In the genomic region with DNA sequence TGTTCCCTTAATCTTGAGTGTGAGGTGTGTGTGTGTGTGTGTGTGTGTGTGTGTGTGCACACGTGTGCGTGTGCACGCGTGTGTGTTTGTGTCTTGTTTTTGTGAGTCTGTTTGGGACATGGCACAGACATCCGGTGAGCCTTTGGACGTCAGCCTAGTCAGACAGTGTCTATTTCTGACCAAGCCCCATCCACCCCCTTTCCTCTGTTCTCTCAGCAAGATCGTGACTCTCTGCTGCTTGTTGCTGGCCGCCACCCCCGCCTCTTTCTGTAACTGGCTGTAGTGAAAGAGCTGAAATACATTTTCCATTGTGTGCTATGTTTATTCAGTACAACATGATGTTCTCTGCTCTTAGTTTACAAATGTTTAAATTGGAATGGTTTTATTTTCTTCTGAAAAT, we compare ENCODE assay signal across 10 mouse cellular contexts. TPM values are rescaled to one million over a fixed set of nuclear protein-coding genes. Genes with fewer than 3 reads are reported as not detected.
DNase-seq lines count a peak whose midpoint lies in the region; ATAC-seq lines count a peak whose summit lies in the region.
"Had no signal": no experiment of that assay in that cellular context is flagged by ENCODE, and none has a peak within 500 bp of the region (broad histone marks: within the 10 kb centered on the region; RNA-seq: fewer than 3 reads in every experiment).

No protein-coding gene starts in this region.

- peak; percentile 49; the same call in 1 of the 2 replicates for ATAC-seq in hindbrain, embryonic 11.5 days (ENCODE audit: low FRiP score)
- ATAC-seq in hindbrain, embryonic 16.5 days, result no peak

- no peaks in the 10 kb centered on the region for H3K27me3 ChIP-seq in hindbrain, embryonic 11.5 days (ENCODE audit: control insufficient read depth, insufficient read depth, low read length)
- H3K27me3 ChIP-seq in hindbrain, embryonic 16.5 days (replicated peaks; ENCODE audit: control insufficient read depth, insufficient read depth, low read length), result no peaks in the 10 kb centered on the region
- H3K27me3 ChIP-seq in limb, embryonic 10.5 days (ENCODE audit: low read depth, poor library complexity, severe bottlenecking), result peaks cover 23% of the 10 kb centered on the region

- H3K27ac ChIP-seq in hindbrain, embryonic 11.5 days (ENCODE audit: low read depth, low read length), result no peak overlapping the region
- H3K27ac ChIP-seq in hindbrain, embryonic 16.5 days (ENCODE audit: low read depth, low read length), result no peak overlapping the region
- no peak overlapping the region for H3K27ac ChIP-seq in limb, embryonic 10.5 days
- H3K27ac ChIP-seq: macrophage had no signal

- H3K4me3 ChIP-seq in hindbrain, embryonic 11.5 days (ENCODE audit: low read depth, low read length), result no peak overlapping the region
- H3K4me3 ChIP-seq in hindbrain, embryonic 16.5 days (ENCODE audit: low read length), result no peak overlapping the region
- H3K4me3 ChIP-seq in limb, embryonic 10.5 days, result no peak overlapping the region

- no peaks in the 10 kb centered on the region for H3K9me3 ChIP-seq in hindbrain, embryonic 11.5 days (ENCODE audit: control insufficient read depth, low read length)
- no peaks in the 10 kb centered on the region for H3K9me3 ChIP-seq in hindbrain, embryonic 16.5 days (ENCODE audit: control insufficient read depth, low read length)
- no peaks in the 10 kb centered on the region for H3K9me3 ChIP-seq in limb, embryonic 10.5 days (replicated peaks)

- peak; percentile 2 for DNase-seq in hindbrain, embryonic 11.5 days (ENCODE audit: low spot score)
- DNase-seq in adrenal gland, postnatal 36 days, result peak; percentile 3 to 12
- peak; percentile 9 to 32 for DNase-seq in frontal cortex, postnatal 10 days (ENCODE audit: low spot score in 2 of 2)
- peak; percentile 29 to 42 for DNase-seq in left cerebral cortex, postnatal 36 days (ENCODE audit: low spot score in 2 of 2)
- no peak for DNase-seq in limb, embryonic 10.5 days (ENCODE audit: low spot score)
- no peak for DNase-seq in thymus, postnatal 25 days
- DNase-seq in spleen, postnatal 4 days (ENCODE audit: low spot score in 2 of 2), result no peak

- 66% methylated on average over 9 of the region's 9 CpGs for WGBS in hindbrain, embryonic 11.5 days
- 50% methylated on average over 9 of the region's 9 CpGs for WGBS in hindbrain, embryonic 16.5 days
- 78% methylated on average over 9 of the region's 9 CpGs for WGBS in limb, embryonic 10.5 days

- no peak overlapping the region for H3K4me2 ChIP-seq in hindbrain, embryonic 11.5 days (replicated peaks; ENCODE audit: low read depth, low read length)
- no peak overlapping the region for H3K4me2 ChIP-seq in hindbrain, embryonic 16.5 days (ENCODE audit: low read length)

- intact Hi-C loops in left cerebral cortex, postnatal 36 days (cut with DNase I), result loop anchor here (2.0 kb wide), 1 partner anchor 807 kb away; no protein-coding TSS in a partner anchor

- H3K9ac ChIP-seq in hindbrain, embryonic 11.5 days (ENCODE audit: low read depth, low read length), result no peak overlapping the region
- H3K9ac ChIP-seq in hindbrain, embryonic 16.5 days (ENCODE audit: low read depth, low read length), result no peak overlapping the region

- no peaks in the 10 kb centered on the region for H3K4me1 ChIP-seq in hindbrain, embryonic 11.5 days (replicated peaks; ENCODE audit: control insufficient read depth, insufficient read depth, low read length)
- no peaks in the 10 kb centered on the region for H3K4me1 ChIP-seq in hindbrain, embryonic 16.5 days (ENCODE audit: control insufficient read depth, insufficient read depth, low read depth, low read length)
- no peaks in the 10 kb centered on the region for H3K4me1 ChIP-seq in limb, embryonic 10.5 days

- no peaks in the 10 kb centered on the region for H3K36me3 ChIP-seq in hindbrain, embryonic 11.5 days (ENCODE audit: control insufficient read depth, insufficient read depth, low read length)
- H3K36me3 ChIP-seq in hindbrain, embryonic 16.5 days (ENCODE audit: control insufficient read depth, insufficient read depth, low read length), result no peaks in the 10 kb centered on the region
- H3K36me3 ChIP-seq in limb, embryonic 10.5 days, result no peaks in the 10 kb centered on the region

RNA-seq across cellular contexts. Expression of gene Cnga2, which starts 20.6 kb away (rescaled TPM):
- not detected in 2 replicates for polyA plus RNA-seq in hindbrain, embryonic 11.5 days (2014; fragmentation: Nextera tagmentation; extraction: Ambion mirVana)
- 0.19 TPM in 2 replicates for polyA plus RNA-seq in hindbrain, embryonic 16.5 days (2015; fragmentation: Nextera tagmentation; extraction: Ambion mirVana)
- total RNA-seq in adrenal gland, postnatal 36 days (2021), result not detected
- total RNA-seq in left cerebral cortex, postnatal 36 days (2021), result 1 to 10 TPM in 1 of 2 experiments, not detected in 1; 1.4 TPM
- 0.04 and 0.10 TPM in 2 replicates for polyA plus RNA-seq in limb, embryonic 10.5 days (2016; fragmentation: Nextera tagmentation; extraction: Ambion mirVana)
- polyA plus RNA-seq: macrophage had no signal

RNA-seq across cellular contexts. Expression of gene Fate1, which starts 39.5 kb away (rescaled TPM):
- polyA plus RNA-seq in hindbrain, embryonic 11.5 days (2014; fragmentation: Nextera tagmentation; extraction: Ambion mirVana), result 0.26 TPM in 1 of 2 replicates, not detected in the other
- 0.19 TPM in 1 of 2 replicates, not detected in the other for polyA plus RNA-seq in hindbrain, embryonic 16.5 days (2015; fragmentation: Nextera tagmentation; extraction: Ambion mirVana)
- total RNA-seq in adrenal gland, postnatal 36 days (2021), result not detected
- total RNA-seq in left cerebral cortex, postnatal 36 days (2021), result under 1 TPM in 1 of 2 experiments, not detected in 1; 0.48 TPM
- not detected in 2 replicates for polyA plus RNA-seq in limb, embryonic 10.5 days (2016; fragmentation: Nextera tagmentation; extraction: Ambion mirVana)
- polyA plus RNA-seq: macrophage; testis, adult 2 months had no signal

RNA-seq across cellular contexts. Expression of gene Prrg3, which starts 49.8 kb away (rescaled TPM):
- polyA plus RNA-seq in hindbrain, embryonic 11.5 days (2014; fragmentation: Nextera tagmentation; extraction: Ambion mirVana), result 7.8 and 8.1 TPM in 2 replicates
- 13.0 and 14.3 TPM in 2 replicates for polyA plus RNA-seq in hindbrain, embryonic 16.5 days (2015; fragmentation: Nextera tagmentation; extraction: Ambion mirVana)
- total RNA-seq in adrenal gland, postnatal 36 days (2021), result 10 to 100 TPM; 16.2 to 19.4 TPM
- 10 to 100 TPM; 34.9 to 35.1 TPM for total RNA-seq in left cerebral cortex, postnatal 36 days (2021)
- polyA plus RNA-seq in limb, embryonic 10.5 days (2016; fragmentation: Nextera tagmentation; extraction: Ambion mirVana), result 5.1 and 6.2 TPM in 2 replicates
- polyA plus RNA-seq: macrophage had no signal

Comparison
In these comparisons a context has a peak if more than half of its experiments do, and no peak if none do; other contexts are left out.
1. DNase-seq: peak in hindbrain, embryonic 11.5 days (single experiment), adrenal gland, postnatal 36 days (2 of 2), frontal cortex, postnatal 10 days (2 of 2) and left cerebral cortex, postnatal 36 days (2 of 2); none in limb, embryonic 10.5 days (single experiment), thymus, postnatal 25 days (single experiment) and spleen, postnatal 4 days (0 of 2).